Mouse (Mus musculus) liver, embryonic 14.5 days (tissue): ENCODE results near the gene Sqstm1. TPM values are rescaled to one million over a fixed set of nuclear protein-coding genes. Genes with fewer than 3 reads are reported as not detected.

Experiments used
- ATAC-seq: fragments of 200-750 bp; cut with Nextera tagmentation; 2 replicates; pipeline ENCODE4 v1.8.0; 2017; ENCODE audit warnings: moderate number of reproducible peaks, mild to moderate bottlenecking, moderate library complexity; ENCODE audit not compliant: insufficient read depth
- DNase-seq, 3 experiments: peaks; one replicate each; pipeline ENCODE4 v3.0.0-alpha.2; 2012 to 2013; ENCODE audit warnings: low read depth in 3 of 3, low spot score in 3 of 3
- H3K27ac ChIP-seq: fragments of 300-500 bp; sonication (generic); 2 replicates; pipeline ENCODE4 v1.5.1; 2014; ENCODE audit warnings: moderate library complexity, mild to moderate bottlenecking, control low read depth, inconsistent platforms
- H3K27me3 ChIP-seq: fragments of 300-500 bp; sonication (generic); 2 replicates; pipeline ENCODE4 v1.6.1; 2014; ENCODE audit warnings: mild to moderate bottlenecking, low read length, moderate library complexity; ENCODE audit not compliant: control insufficient read depth, insufficient read depth
- H3K36me3 ChIP-seq: fragments of 300-500 bp; sonication (generic); replicated peaks from 2 replicates; pipeline ENCODE4 v1.6.1; 2014; ENCODE audit warnings: low read depth; ENCODE audit not compliant: control insufficient read depth, insufficient read depth
- H3K4me1 ChIP-seq, 2 experiments: fragments of 200-500 bp in 1 of 2; fragments of 300-500 bp in 1 of 2; sonication (generic) in 1 of 2; replicated peaks; 2 replicates each; pipeline ENCODE4 v1.6.1; 2012 to 2014; ENCODE audit warnings: antibody characterized with exemption in 1 of 2, inconsistent platforms in 1 of 2, low read length in 1 of 2; ENCODE audit not compliant: control insufficient read depth in 2 of 2, insufficient read depth in 2 of 2
- H3K4me2 ChIP-seq: fragments of 300-500 bp; sonication (generic); 2 replicates; pipeline ENCODE4 v1.6.1; 2014; ENCODE audit warnings: low read depth, mild to moderate bottlenecking, control low read depth, moderate library complexity
- H3K4me3 ChIP-seq, 2 experiments: fragments of 200-500 bp in 1 of 2; fragments of 300-500 bp in 1 of 2; sonication (generic) in 1 of 2; 2 replicates each; pipeline ENCODE4 v1.5.1; 2012 to 2014; ENCODE audit warnings: low read depth in 2 of 2, low read length in 2 of 2, mild to moderate bottlenecking in 2 of 2, control low read depth in 1 of 2, inconsistent platforms in 1 of 2, moderate library complexity in 1 of 2; ENCODE audit not compliant: insufficient read depth in 1 of 2
- H3K9ac ChIP-seq: fragments of 300-500 bp; sonication (generic); replicated peaks from 2 replicates; pipeline ENCODE4 v1.6.1; 2014; ENCODE audit warnings: mild to moderate bottlenecking, control low read depth, moderate library complexity
- H3K9me3 ChIP-seq: fragments of 300-500 bp; sonication (generic); 2 replicates; pipeline ENCODE4 v1.6.1; 2016; ENCODE audit warnings: low read length, mixed read lengths; ENCODE audit not compliant: control insufficient read depth
- CTCF ChIP-seq: IDR thresholded peaks from 2 replicates; pipeline ENCODE4 v1.5.1; 2016; ENCODE audit warnings: antibody characterized with exemption, low read depth, control low read depth
- EP300 ChIP-seq: IDR thresholded peaks from 2 replicates; pipeline ENCODE4 v1.6.1; 2016; ENCODE audit warnings: antibody characterized with exemption, low read depth
- WGBS: fragments of 180-500 bp; shearing (Covaris S2); extraction: QIAGEN DNeasy Blood & Tissue Kit; methylation state at CpG from one replicate; pipeline ENCODE4 v1.1.7; 2014; ENCODE audit not compliant: insufficient replicate concordance; 5-methylcytosine and 5-hydroxymethylcytosine counted together
- polyA plus RNA-seq, 2 experiments: library from polyadenylated mRNA; depleted of rRNA in 1 of 2; stranded (reverse) in 1 of 2; unstranded in 1 of 2; fragments of >200 nt; fragmentation: Nextera tagmentation in 1 of 2; extraction: Ambion mirVana in 1 of 2; gene quantifications; 2 replicates each; pipeline versions ENCODE4 v1.2.1 to v1.2.3; 2012 to 2014

Gene Sqstm1
- polyA plus RNA-seq, 2 experiments: 43.7 to 103 TPM

DNA sequence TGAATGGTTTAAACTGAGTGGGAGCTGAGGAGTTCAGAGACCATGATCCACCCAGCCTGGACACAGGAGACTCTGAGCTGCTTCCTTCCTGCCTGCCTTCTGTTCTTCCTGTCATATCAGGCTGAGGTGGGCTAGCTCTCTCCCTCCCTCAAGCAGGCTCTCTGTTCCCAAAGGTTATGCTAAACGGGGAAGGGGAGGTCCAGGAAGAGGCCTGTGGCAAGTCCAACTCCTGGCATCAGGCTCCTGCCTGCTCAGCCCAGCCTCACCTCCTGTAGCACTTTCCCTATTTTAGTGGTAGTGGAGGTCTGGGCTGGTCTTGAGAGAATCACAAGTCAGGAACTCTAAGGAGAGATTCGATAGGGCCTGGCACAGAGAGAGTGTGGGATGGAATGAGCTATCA is 15.8 kb upstream of the Sqstm1 start:
- TF ChIP-seq CTCF: no peak
- TF ChIP-seq EP300: no peak
- ATAC-seq (no peak), DNase-seq (no peak)
- peak overlapping the region; percentile 98 for H3K9ac ChIP-seq
- peaks cover 4% of the 10 kb centered on the region for H3K36me3 ChIP-seq
- peak overlapping the region; percentile 98 for H3K27ac ChIP-seq
- H3K4me2 ChIP-seq: peak overlapping the region; percentile 92
- peaks cover 19 to 20% of the 10 kb centered on the region in 2 experiments for H3K4me1 ChIP-seq
- H3K4me3 ChIP-seq: peak overlapping the region; percentile 83 to 89
- H3K27me3 ChIP-seq: no peaks in the 10 kb centered on the region
- H3K9me3 ChIP-seq: no peaks in the 10 kb centered on the region
- WGBS: 13% methylated on average over 2 of the region's 2 CpGs

- peak overlapping the region; percentile 83 to 89 for H3K4me3 ChIP-seq
- 1% methylated on average over 34 of the region's 34 CpGs for WGBS
- H3K27me3 ChIP-seq: no peaks in the 10 kb centered on the region
- peak overlapping the region; percentile 98 for H3K9ac ChIP-seq
- H3K27ac ChIP-seq: peak overlapping the region; percentile 98
- DNase-seq (no peak), ATAC-seq (peak; percentile 14)
- H3K4me2 ChIP-seq: peak overlapping the region; percentile 92
- H3K9me3 ChIP-seq: no peaks in the 10 kb centered on the region
- H3K36me3 ChIP-seq: peaks cover under 1% of the 10 kb centered on the region
- peak; percentile 1; the same call in 1 of the 2 replicates for TF ChIP-seq CTCF
- TF ChIP-seq EP300: no peak
- H3K4me1 ChIP-seq: peaks cover 19 to 20% of the 10 kb centered on the region in 2 experiments
Measured at GRCm38 (mm10) chr11:50225611-50226378, 15.2 kb upstream of the Sqstm1 start.

DNA sequence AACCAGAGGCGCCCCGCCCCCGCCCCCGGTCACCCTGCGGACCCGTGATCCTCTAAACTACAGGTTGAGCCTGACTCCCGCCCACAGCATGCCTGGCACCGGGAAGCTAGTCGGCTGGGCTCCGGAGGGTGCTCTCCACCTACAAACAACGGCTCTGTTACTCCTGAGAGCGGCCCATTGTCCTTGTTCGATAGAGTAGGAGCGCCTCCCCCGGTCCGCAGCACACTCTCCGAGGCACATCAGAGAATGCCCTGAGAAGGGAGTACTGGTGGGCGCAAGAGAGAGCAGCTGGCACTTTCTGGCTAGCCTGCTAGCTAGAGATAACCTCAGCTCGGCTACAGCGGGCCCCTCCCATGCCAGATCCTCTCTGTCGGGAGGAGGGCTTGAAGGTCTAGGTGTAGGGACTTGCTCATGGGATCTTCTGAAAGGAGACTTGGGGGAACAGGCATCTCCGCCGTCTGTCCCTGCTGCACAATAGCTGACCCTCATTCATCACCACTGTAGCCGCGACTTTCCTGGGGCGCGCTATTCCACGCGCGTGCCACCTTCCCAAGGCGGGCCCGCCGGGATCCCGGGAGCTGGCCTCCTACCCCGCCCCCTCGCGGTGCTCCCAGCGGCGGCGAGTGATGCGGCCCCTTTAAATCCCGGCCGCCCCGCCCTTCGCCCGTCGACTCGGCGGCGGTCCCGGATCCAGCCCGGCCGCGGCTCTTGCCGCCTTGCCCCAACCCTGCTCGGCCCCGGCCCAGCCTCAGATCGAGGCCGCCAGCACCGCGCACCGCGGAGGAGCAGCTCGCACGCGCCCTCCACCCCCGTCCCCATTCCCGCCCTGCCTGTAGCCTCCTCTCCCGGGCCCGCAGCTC is 14.3 kb upstream of the Sqstm1 start:
- H3K9me3 ChIP-seq: no peaks in the 10 kb centered on the region
- under 1% methylated on average over 70 of the region's 70 CpGs for WGBS
- peak overlapping the region; percentile 98 for H3K9ac ChIP-seq
- H3K27ac ChIP-seq: peak overlapping the region; percentile 98
- TF ChIP-seq EP300: peak; percentile 85
- peak; percentile 50 for TF ChIP-seq CTCF
- peak overlapping the region; percentile 92 for H3K4me2 ChIP-seq
- peak overlapping the region; percentile 83 to 89 for H3K4me3 ChIP-seq
- ATAC-seq (peak; percentile 94), DNase-seq (peak; percentile 89 to 91 (median 91))
- H3K36me3 ChIP-seq: no peaks in the 10 kb centered on the region; the same call in 1 of the 2 replicates
- no peaks in the 10 kb centered on the region for H3K27me3 ChIP-seq
- peaks cover 19 to 20% of the 10 kb centered on the region in 2 experiments for H3K4me1 ChIP-seq

DNA sequence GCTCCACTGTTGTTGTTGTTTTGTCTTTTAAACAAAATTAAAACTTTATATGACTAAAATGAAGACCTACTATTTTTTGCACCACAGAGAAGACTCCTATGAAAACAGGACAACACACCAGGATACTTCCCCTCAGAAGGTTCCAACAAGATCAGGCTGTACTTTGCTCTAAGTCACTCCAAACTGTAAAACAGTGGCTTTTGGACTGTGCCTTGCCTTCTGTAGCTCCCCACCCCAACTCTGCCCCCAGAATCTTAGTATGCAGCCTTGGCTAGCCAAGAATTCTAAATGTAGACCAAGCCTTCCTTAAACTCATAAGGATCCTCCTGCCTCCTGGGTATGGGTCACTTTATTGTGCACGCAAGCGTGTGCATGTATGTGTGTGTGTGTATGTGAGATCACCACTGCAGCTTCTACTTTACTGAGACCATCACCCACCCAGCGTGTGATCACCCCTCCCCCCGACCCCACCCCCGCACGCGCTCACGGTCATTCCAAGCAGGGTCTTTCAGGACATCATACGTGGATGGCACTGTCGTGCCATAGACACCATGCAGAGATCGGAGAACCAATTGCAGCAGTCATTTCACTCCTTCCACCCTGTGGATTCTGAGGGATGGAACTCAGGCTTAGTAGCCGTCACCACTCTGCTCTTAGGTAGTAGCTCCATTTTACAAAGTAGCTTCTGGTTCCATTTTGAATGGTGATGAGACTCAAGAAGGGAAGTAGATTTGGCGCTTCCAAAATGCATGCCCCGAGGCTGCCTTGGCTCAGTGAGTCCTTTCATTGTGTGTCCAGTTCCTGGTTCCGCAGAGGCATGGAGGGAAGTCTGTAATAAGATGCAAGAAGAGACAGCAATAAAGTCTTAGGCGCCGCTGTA is 13.4 kb upstream of the Sqstm1 start:
- H3K4me1 ChIP-seq: peaks cover 19 to 24% of the 10 kb centered on the region in 2 experiments

More for the DNA sequence above, 13.4 kb upstream of the Sqstm1 start:
- TF ChIP-seq CTCF (no peak), EP300 (no peak)
- Histone ChIP-seq H3K27ac (peak overlapping the region; percentile 98), H3K4me3 (peak overlapping the region; percentile 83 to 89), H3K27me3 (no peaks in the 10 kb centered on the region), H3K36me3 (no peaks in the 10 kb centered on the region; the same call in 1 of the 2 replicates), H3K9ac (peak overlapping the region; percentile 98), H3K4me2 (peak overlapping the region; percentile 92), H3K9me3 (no peaks in the 10 kb centered on the region)
- no peak for ATAC-seq
- DNase-seq: no peak
- 4% methylated on average over 17 of the region's 17 CpGs for WGBS
